Mouse (Mus musculus) embryonic facial prominence, embryonic 11.5 days (tissue): ENCODE measurements around the gene Btf3. TPM values are rescaled to one million over a fixed set of nuclear protein-coding genes. Genes with fewer than 3 reads are reported as not detected.

Source experiments
- ATAC-seq: fragments of 200-750 bp; cut with Nextera tagmentation; replicated peaks from 2 replicates; pipeline ENCODE4 v1.8.0; 2017; ENCODE audit warnings: low read depth; ENCODE audit not compliant: insufficient number of reproducible peaks, low FRiP score, low TSS enrichment
- DNase-seq: peaks from one replicate; pipeline ENCODE4 v3.0.0-alpha.2; 2015; ENCODE audit warnings: low spot score
- H3K27ac ChIP-seq: fragments of 300-500 bp; sonication (generic); replicated peaks from 2 replicates; pipeline ENCODE4 v1.5.1; 2014; ENCODE audit warnings: mild to moderate bottlenecking, low read depth, low read length, control low read depth
- H3K27me3 ChIP-seq: fragments of 300-500 bp; sonication (generic); 2 replicates; pipeline ENCODE4 v1.6.1; 2014; ENCODE audit warnings: mild to moderate bottlenecking, low read length, moderate library complexity, mixed read lengths; ENCODE audit not compliant: control insufficient read depth, insufficient read depth
- H3K36me3 ChIP-seq: fragments of 300-500 bp; sonication (generic); replicated peaks from 2 replicates; pipeline ENCODE4 v1.6.1; 2014; ENCODE audit warnings: low read depth, mild to moderate bottlenecking, low read length, moderate library complexity, mixed read lengths; ENCODE audit not compliant: control insufficient read depth, insufficient read depth
- H3K4me1 ChIP-seq: fragments of 300-500 bp; sonication (generic); 2 replicates; pipeline ENCODE4 v1.6.1; 2014; ENCODE audit warnings: low read length, mixed read lengths; ENCODE audit not compliant: control insufficient read depth, insufficient read depth
- H3K4me2 ChIP-seq: fragments of 300-500 bp; sonication (generic); 2 replicates; pipeline ENCODE4 v1.6.1; 2014; ENCODE audit warnings: low read depth, mild to moderate bottlenecking, control low read depth, low read length, moderate library complexity
- H3K4me3 ChIP-seq: fragments of 300-500 bp; sonication (generic); 2 replicates; pipeline ENCODE4 v1.5.1; 2014; ENCODE audit warnings: low read depth, low read length, control low read depth
- H3K9ac ChIP-seq: fragments of 300-500 bp; sonication (generic); replicated peaks from 2 replicates; pipeline ENCODE4 v1.6.1; 2014; ENCODE audit warnings: mild to moderate bottlenecking, control low read depth, low read length
- H3K9me3 ChIP-seq: fragments of 300-500 bp; sonication (generic); replicated peaks from 2 replicates; pipeline ENCODE4 v1.6.1; 2016; ENCODE audit warnings: mild to moderate bottlenecking, low read length, inconsistent platforms, mixed read lengths; ENCODE audit not compliant: control insufficient read depth
- WGBS: fragments of 180-500 bp; shearing (Covaris S2); extraction: QIAGEN DNeasy Blood & Tissue Kit; methylation state at CpG from one replicate; pipeline ENCODE4 v1.1.7; 2014; 5-methylcytosine and 5-hydroxymethylcytosine counted together
- polyA plus RNA-seq: library from polyadenylated mRNA; unstranded; fragments of >200 nt; fragmentation: Nextera tagmentation; extraction: Ambion mirVana; gene quantifications from 2 replicates; pipeline ENCODE4 v1.2.1, GENCODE M21; 2014

The Btf3 gene
- polyA plus RNA-seq, 1 experiment from 2014 or later: 1,036 TPM

GRCm38 (mm10) chr13:98354090-98354801, 37.4 kb upstream of the Btf3 start, which contains the start of gene Foxd1:
Gene Foxd1 (plus strand): TSS chr13:98354242.
- H3K36me3 ChIP-seq: no peaks in the 10 kb centered on the region
- DNase-seq (peak; percentile 85), ATAC-seq (peak; percentile 91)
- peak within 1 kb of the TSS; percentile 80 for H3K9ac ChIP-seq
- no peaks in the 10 kb centered on the region for H3K9me3 ChIP-seq
- H3K27ac ChIP-seq: peak within 1 kb of the TSS; percentile 78
- WGBS: under 1% methylated on average over 64 of the region's 76 CpGs
- peaks cover 3% of the 10 kb centered on the region; the same call in 1 of the 2 replicates for H3K4me1 ChIP-seq
- H3K27me3 ChIP-seq: peaks cover 37% of the 10 kb centered on the region
- peak within 1 kb of the TSS; percentile 88 for H3K4me2 ChIP-seq
- peak within 1 kb of the TSS; percentile 66 for H3K4me3 ChIP-seq

- ATAC-seq (peak; percentile 36; the same call in 1 of the 2 replicates), DNase-seq (no peak)
- Histone ChIP-seq H3K4me3 (peak overlapping the region; percentile 66), H3K4me1 (peaks cover 3% of the 10 kb centered on the region; the same call in 1 of the 2 replicates), H3K4me2 (peak overlapping the region; percentile 88), H3K9ac (peak overlapping the region; percentile 26; the same call in 1 of the 2 replicates), H3K27me3 (peaks cover 37% of the 10 kb centered on the region), H3K36me3 (no peaks in the 10 kb centered on the region), H3K27ac (no peak overlapping the region), H3K9me3 (no peaks in the 10 kb centered on the region)
- 0% methylated on average over 13 of the region's 13 CpGs for WGBS
Measured at GRCm38 (mm10) chr13:98353709-98354089, 36.9 kb upstream of the Btf3 start.

- ATAC-seq: no peak
Measured at GRCm38 (mm10) chr13:98352381-98352975, 35.7 kb upstream of the Btf3 start.

GRCm38 (mm10) chr13:98351527-98351926, 34.7 kb upstream of the Btf3 start:
- no peak overlapping the region for H3K4me3 ChIP-seq
- no peak for ATAC-seq
- H3K27ac ChIP-seq: no peak overlapping the region
- WGBS: 5% methylated on average over 8 of the region's 8 CpGs
- peak; percentile 62 for DNase-seq
- no peaks in the 10 kb centered on the region for H3K36me3 ChIP-seq
- no peak overlapping the region for H3K4me2 ChIP-seq
- H3K9me3 ChIP-seq: no peaks in the 10 kb centered on the region
- 0 out of 2 replicates have a peak, but pooled peaks cover 3% of the 10 kb centered on the region for H3K4me1 ChIP-seq
- H3K27me3 ChIP-seq: peaks cover 37% of the 10 kb centered on the region
- no peak overlapping the region for H3K9ac ChIP-seq

More at GRCm38 (mm10) chr13:98352381-98352975, 35.7 kb upstream of the Btf3 start:
- Histone ChIP-seq H3K27me3 (peaks cover 37% of the 10 kb centered on the region), H3K27ac (no peak overlapping the region), H3K4me1 (0 out of 2 replicates have a peak, but pooled peaks cover 3% of the 10 kb centered on the region), H3K9me3 (no peaks in the 10 kb centered on the region), H3K36me3 (no peaks in the 10 kb centered on the region), H3K9ac (no peak overlapping the region), H3K4me2 (no peak overlapping the region), H3K4me3 (no peak overlapping the region)
- DNase-seq: peak; percentile 37
- WGBS: 9% methylated on average over 14 of the region's 14 CpGs

GRCm38 (mm10) chr13:98349491-98349890, 32.7 kb upstream of the Btf3 start:
- 0 out of 2 replicates have a peak, but pooled peaks cover 3% of the 10 kb centered on the region for H3K4me1 ChIP-seq
- peaks cover 24% of the 10 kb centered on the region for H3K27me3 ChIP-seq
- ATAC-seq (no peak), DNase-seq (no peak)
- H3K9me3 ChIP-seq: no peaks in the 10 kb centered on the region
- H3K27ac ChIP-seq: no peak overlapping the region
- H3K4me2 ChIP-seq: no peak overlapping the region
- no peak overlapping the region for H3K4me3 ChIP-seq
- 63% methylated on average over 4 of the region's 4 CpGs for WGBS
- H3K9ac ChIP-seq: no peak overlapping the region
- no peaks in the 10 kb centered on the region for H3K36me3 ChIP-seq

- no peaks in the 10 kb centered on the region for H3K27me3 ChIP-seq
- no peak overlapping the region for H3K4me2 ChIP-seq
- H3K9ac ChIP-seq: no peak overlapping the region
- no peaks in the 10 kb centered on the region for H3K4me1 ChIP-seq
- no peaks in the 10 kb centered on the region for H3K9me3 ChIP-seq
- 76% methylated on average over 5 of the region's 5 CpGs for WGBS
- no peak overlapping the region for H3K4me3 ChIP-seq
- DNase-seq (no peak), ATAC-seq (no peak)
- no peaks in the 10 kb centered on the region for H3K36me3 ChIP-seq
- H3K27ac ChIP-seq: no peak overlapping the region
Measured at GRCm38 (mm10) chr13:98340506-98340905, 23.7 kb upstream of the Btf3 start.

- ATAC-seq (no peak), DNase-seq (no peak)
- 84% methylated on average over 1 of the region's 1 CpGs for WGBS
- H3K27me3 ChIP-seq: no peaks in the 10 kb centered on the region
- H3K9ac ChIP-seq: no peak overlapping the region
- no peak overlapping the region for H3K27ac ChIP-seq
- no peaks in the 10 kb centered on the region for H3K9me3 ChIP-seq
- no peaks in the 10 kb centered on the region for H3K4me1 ChIP-seq
- H3K36me3 ChIP-seq: no peaks in the 10 kb centered on the region
- no peak overlapping the region for H3K4me2 ChIP-seq
- no peak overlapping the region for H3K4me3 ChIP-seq
Measured at GRCm38 (mm10) chr13:98336205-98336604, 19.4 kb upstream of the Btf3 start.

- no peaks in the 10 kb centered on the region for H3K36me3 ChIP-seq
- H3K27ac ChIP-seq: no peak overlapping the region
- DNase-seq (peak; percentile 20), ATAC-seq (no peak)
- no peak overlapping the region for H3K4me3 ChIP-seq
- H3K27me3 ChIP-seq: no peaks in the 10 kb centered on the region
- H3K9me3 ChIP-seq: no peaks in the 10 kb centered on the region
- H3K4me2 ChIP-seq: no peak overlapping the region
- H3K9ac ChIP-seq: no peak overlapping the region
- 50% methylated on average over 2 of the region's 2 CpGs for WGBS
- no peaks in the 10 kb centered on the region for H3K4me1 ChIP-seq
Measured at GRCm38 (mm10) chr13:98332106-98332505, 15.3 kb upstream of the Btf3 start.
